Mouse (Mus musculus) small intestine, adult 2 months (tissue): ENCODE results near the gene Rft1.

Source experiments
- CTCF ChIP-seq: fragments of 200-500 bp; IDR thresholded peaks from 2 replicates; pipeline ENCODE4 v1.5.1; 2012; ENCODE audit warnings: low read depth, mild to moderate bottlenecking, control low read depth, inconsistent platforms, low read length, moderate library complexity, mixed read lengths; ENCODE audit not compliant: insufficient replicate concordance, insufficient read length; ENCODE audit errors: extremely low read depth
- POLR2A ChIP-seq: fragments of 200-500 bp; IDR thresholded peaks from 2 replicates; pipeline ENCODE4 v1.6.1; 2012; ENCODE audit warnings: low read depth, mild to moderate bottlenecking, control low read depth, inconsistent platforms, low read length, moderate library complexity

- TF ChIP-seq CTCF (no peak), POLR2A (no peak)
These were observed 10.1 kb upstream of the Rft1 start for GRCm38 (mm10) chr14:30644026-30644425.
